Mouse (Mus musculus) lung, postnatal 0 days (tissue): ENCODE results near the gene Gm27029. TPM values are rescaled to one million over a fixed set of nuclear protein-coding genes. Genes with fewer than 3 reads are reported as not detected.
"Not testable (repeated sequence)": the region's sequence is repeated elsewhere in the genome, so short reads cannot be mapped to it uniquely, and the experiment has no call there.

Source experiments
- ATAC-seq: fragments of 200-750 bp; cut with Nextera tagmentation; 2 replicates; pipeline ENCODE4 v1.8.0; 2017; ENCODE audit warnings: moderate library complexity
- DNase-seq: peaks from one replicate; pipeline ENCODE4 v3.0.0-alpha.2; 2016; ENCODE audit warnings: low spot score
- H3K27ac ChIP-seq: fragments of 300-500 bp; sonication (generic); 2 replicates; pipeline ENCODE4 v1.5.1; 2014; ENCODE audit warnings: antibody characterized with exemption, mild to moderate bottlenecking, low read length, mixed read lengths
- H3K27me3 ChIP-seq: fragments of 300-500 bp; sonication (generic); replicated peaks from 2 replicates; pipeline ENCODE4 v1.6.1; 2014; ENCODE audit warnings: low read length, mixed read lengths; ENCODE audit not compliant: insufficient read depth
- H3K36me3 ChIP-seq: fragments of 300-500 bp; sonication (generic); 2 replicates; pipeline ENCODE4 v1.6.1; 2014; ENCODE audit warnings: low read length, mixed read lengths; ENCODE audit not compliant: insufficient read depth
- H3K4me1 ChIP-seq: fragments of 300-500 bp; sonication (generic); 2 replicates; pipeline ENCODE4 v1.6.1; 2014; ENCODE audit warnings: antibody characterized with exemption, low read depth, low read length, mixed read lengths; ENCODE audit not compliant: insufficient read depth
- H3K4me2 ChIP-seq: fragments of 300-500 bp; sonication (generic); replicated peaks from 2 replicates; pipeline ENCODE4 v1.6.1; 2014; ENCODE audit warnings: low read depth, mild to moderate bottlenecking, low read length, moderate library complexity, mixed read lengths
- H3K4me3 ChIP-seq: fragments of 300-500 bp; sonication (generic); 2 replicates; pipeline ENCODE4 v1.5.1; 2014; ENCODE audit warnings: low read depth, low read length
- H3K9ac ChIP-seq: fragments of 300-500 bp; sonication (generic); replicated peaks from 2 replicates; pipeline ENCODE4 v1.6.1; 2014; ENCODE audit warnings: low read depth, mild to moderate bottlenecking
- H3K9me3 ChIP-seq: fragments of 300-500 bp; sonication (generic); 2 replicates; pipeline ENCODE4 v1.6.1; 2016; ENCODE audit warnings: low read length, mixed read lengths
- CTCF ChIP-seq: IDR thresholded peaks from 2 replicates; pipeline ENCODE4 v1.5.1; 2016; ENCODE audit warnings: antibody characterized with exemption, mild to moderate bottlenecking
- EP300 ChIP-seq: IDR thresholded peaks from 2 replicates; pipeline ENCODE4 v1.6.1; 2016; ENCODE audit warnings: antibody characterized with exemption, mild to moderate bottlenecking, control low read depth
- WGBS: fragments of 180-500 bp; shearing (Covaris S2); extraction: QIAGEN DNeasy Blood & Tissue Kit; methylation state at CpG from one replicate; pipeline ENCODE4 v1.1.7; 2014; 5-methylcytosine and 5-hydroxymethylcytosine counted together
- polyA plus RNA-seq: library from polyadenylated mRNA; unstranded; fragments of >200 nt; fragmentation: Nextera tagmentation; extraction: Ambion mirVana; gene quantifications from 2 replicates; pipeline ENCODE4 v1.2.1, GENCODE M21; 2015

The Gm27029 gene
- polyA plus RNA-seq, 1 experiment from 2014 or later = 2.6 TPM

DNA sequence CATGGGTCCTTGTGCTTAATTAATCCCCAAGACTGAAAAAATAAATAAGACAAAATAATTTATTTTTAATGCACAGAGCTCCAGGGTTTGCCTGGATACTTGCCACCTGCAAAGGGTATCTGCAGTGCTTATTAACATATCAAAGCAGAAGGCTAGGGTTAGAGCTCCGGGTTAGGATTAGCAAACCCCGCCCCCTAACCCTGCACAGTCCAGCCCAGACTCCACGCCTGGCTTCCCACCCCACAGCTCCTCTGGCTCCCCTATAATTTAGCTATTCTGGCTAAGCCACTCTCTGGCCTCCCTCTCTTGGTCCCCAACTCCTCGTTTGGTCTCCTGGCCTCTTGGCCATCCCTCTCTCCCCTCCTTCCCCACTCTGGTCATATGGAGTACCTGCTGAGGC is 42.8 kb downstream of the Gm27029 start:
- Histone ChIP-seq H3K27me3 (no peaks in the 10 kb centered on the region), H3K9me3 (no peaks in the 10 kb centered on the region), H3K4me2 (no peak overlapping the region), H3K36me3 (no peaks in the 10 kb centered on the region), H3K4me1 (no peaks in the 10 kb centered on the region), H3K4me3 (no peak overlapping the region), H3K9ac (no peak overlapping the region), H3K27ac (no peak overlapping the region)
- WGBS = 28% methylated on average over 4 of the region's 4 CpGs
- TF ChIP-seq EP300 (no peak), CTCF (no peak)
- DNase-seq (no peak), ATAC-seq (no peak)

- Histone ChIP-seq H3K9me3 (no peaks in the 10 kb centered on the region), H3K4me3 (no peak overlapping the region), H3K9ac (no peak overlapping the region), H3K4me2 (no peak overlapping the region), H3K36me3 (no peaks in the 10 kb centered on the region), H3K4me1 (no peaks in the 10 kb centered on the region), H3K27ac (no peak overlapping the region), H3K27me3 (no peaks in the 10 kb centered on the region)
- DNase-seq (no peak), ATAC-seq (no peak)
- 74% methylated on average over 6 of the region's 6 CpGs for WGBS
- TF ChIP-seq CTCF = no peak
- TF ChIP-seq EP300 = no peak
These were observed 45.7 kb downstream of the Gm27029 start for GRCm38 (mm10) chr11:101378926-101379325.

DNA sequence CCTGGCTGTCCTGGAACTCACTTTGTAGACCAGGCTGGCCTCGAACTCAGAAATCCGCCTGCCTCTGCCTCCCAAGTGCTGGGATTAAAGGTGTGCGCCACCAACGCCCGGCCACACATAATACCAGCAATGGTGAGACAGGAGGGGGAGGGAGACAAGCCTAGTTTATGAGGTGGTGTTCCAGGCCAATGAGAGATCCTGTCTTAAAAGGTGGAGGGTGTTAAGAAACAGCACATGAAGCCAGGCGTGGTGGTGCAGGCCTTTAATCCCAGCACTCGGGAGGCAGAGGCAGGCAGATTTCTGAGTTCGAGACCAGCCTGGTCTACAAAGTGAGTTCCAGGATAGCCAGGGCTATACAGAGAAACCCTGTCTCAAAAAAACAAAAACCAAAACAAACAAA is 46.4 kb downstream of the Gm27029 start:
- H3K27ac ChIP-seq, H3K4me3 ChIP-seq, ATAC-seq, DNase-seq, H3K9me3 ChIP-seq, H3K36me3 ChIP-seq, H3K4me1 ChIP-seq, H3K27me3 ChIP-seq, H3K9ac ChIP-seq, H3K4me2 ChIP-seq: not testable (repeated sequence)
- WGBS = 91% methylated on average over 8 of the region's 8 CpGs

- Histone ChIP-seq H3K9ac (no peak overlapping the region), H3K4me2 (no peak overlapping the region), H3K27ac (no peak overlapping the region), H3K36me3 (no peaks in the 10 kb centered on the region), H3K9me3 (no peaks in the 10 kb centered on the region), H3K4me1 (no peaks in the 10 kb centered on the region), H3K27me3 (no peaks in the 10 kb centered on the region), H3K4me3 (no peak overlapping the region)
- DNase-seq = no peak
- no peak for TF ChIP-seq CTCF
- WGBS = 47% methylated on average over 7 of the region's 7 CpGs
- ATAC-seq = no peak
These were observed 50.1 kb downstream of the Gm27029 start for GRCm38 (mm10) chr11:101374421-101374938.

- Histone ChIP-seq H3K36me3 (no peaks in the 10 kb centered on the region), H3K9ac (no peak overlapping the region), H3K9me3 (no peaks in the 10 kb centered on the region), H3K4me2 (no peak overlapping the region), H3K27ac (no peak overlapping the region), H3K4me1 (no peaks in the 10 kb centered on the region), H3K4me3 (no peak overlapping the region), H3K27me3 (no peaks in the 10 kb centered on the region)
- WGBS = 66% methylated on average over 5 of the region's 5 CpGs
- TF ChIP-seq EP300 (no peak), CTCF (no peak)
- ATAC-seq (no peak), DNase-seq (no peak)
These were observed 54.5 kb downstream of the Gm27029 start for GRCm38 (mm10) chr11:101370141-101370540.

- H3K36me3 ChIP-seq = no peaks in the 10 kb centered on the region
- ATAC-seq (no peak), DNase-seq (no peak)
- H3K4me3 ChIP-seq = no peak within 1 kb of the TSS
- no peak within 1 kb of the TSS for H3K4me2 ChIP-seq
- H3K9ac ChIP-seq = no peak within 1 kb of the TSS
- H3K27ac ChIP-seq = no peak within 1 kb of the TSS
- TF ChIP-seq EP300 (no peak), CTCF (no peak)
- no peaks in the 10 kb centered on the region for H3K9me3 ChIP-seq
- WGBS = 77% methylated on average over 8 of the region's 8 CpGs
- H3K4me1 ChIP-seq = no peaks in the 10 kb centered on the region
- H3K27me3 ChIP-seq = no peaks in the 10 kb centered on the region
These were observed 57.2 kb downstream of the Gm27029 start, which contains the start of gene G6pc for GRCm38 (mm10) chr11:101367326-101367935. Gene G6pc (plus strand): TSS chr11:101367561.

DNA sequence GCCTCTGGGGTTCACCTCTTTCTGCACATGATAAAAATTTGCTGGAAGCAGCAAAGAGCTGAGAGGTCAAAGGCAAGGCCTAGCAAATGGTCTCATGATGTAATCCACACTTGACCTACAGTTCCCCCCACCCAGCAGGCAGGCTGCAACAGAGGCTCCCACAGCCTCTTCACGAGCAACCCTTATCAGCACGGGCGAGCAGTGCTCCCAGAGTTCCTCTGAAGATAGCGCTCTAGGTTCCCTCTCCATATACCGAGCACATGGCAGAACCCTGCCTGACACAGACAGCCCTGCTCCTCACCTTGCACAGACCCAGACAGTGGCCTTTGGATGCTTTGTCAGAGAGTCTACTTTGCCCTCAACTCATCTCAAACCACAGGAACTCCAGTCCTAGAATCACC is 60.1 kb downstream of the Gm27029 start:
- TF ChIP-seq EP300 (no peak), CTCF (no peak)
- Histone ChIP-seq H3K4me2 (no peak overlapping the region), H3K27me3 (no peaks in the 10 kb centered on the region), H3K9ac (no peak overlapping the region), H3K27ac (no peak overlapping the region), H3K36me3 (no peaks in the 10 kb centered on the region), H3K4me3 (no peak overlapping the region), H3K9me3 (no peaks in the 10 kb centered on the region), H3K4me1 (no peaks in the 10 kb centered on the region)
- ATAC-seq (no peak), DNase-seq (no peak)
- 33% methylated on average over 5 of the region's 5 CpGs for WGBS
